Mouse (Mus musculus) B cell, adult (primary cell): ENCODE data around the gene 1700021F05Rik. TPM values are rescaled to one million over a fixed set of nuclear protein-coding genes. Genes with fewer than 3 reads are reported as not detected.

ENCODE experiments used
- total RNA-seq: library from RNA; stranded (reverse); gene quantifications from 4 replicates; pipeline ENCODE4 v1.2.4, GENCODE M21; 2023; ENCODE audit not compliant: inconsistent age

Gene 1700021F05Rik
- 7.6 to 14.3 TPM (median 12.4 TPM) in 4 replicates for total RNA-seq

DNA sequence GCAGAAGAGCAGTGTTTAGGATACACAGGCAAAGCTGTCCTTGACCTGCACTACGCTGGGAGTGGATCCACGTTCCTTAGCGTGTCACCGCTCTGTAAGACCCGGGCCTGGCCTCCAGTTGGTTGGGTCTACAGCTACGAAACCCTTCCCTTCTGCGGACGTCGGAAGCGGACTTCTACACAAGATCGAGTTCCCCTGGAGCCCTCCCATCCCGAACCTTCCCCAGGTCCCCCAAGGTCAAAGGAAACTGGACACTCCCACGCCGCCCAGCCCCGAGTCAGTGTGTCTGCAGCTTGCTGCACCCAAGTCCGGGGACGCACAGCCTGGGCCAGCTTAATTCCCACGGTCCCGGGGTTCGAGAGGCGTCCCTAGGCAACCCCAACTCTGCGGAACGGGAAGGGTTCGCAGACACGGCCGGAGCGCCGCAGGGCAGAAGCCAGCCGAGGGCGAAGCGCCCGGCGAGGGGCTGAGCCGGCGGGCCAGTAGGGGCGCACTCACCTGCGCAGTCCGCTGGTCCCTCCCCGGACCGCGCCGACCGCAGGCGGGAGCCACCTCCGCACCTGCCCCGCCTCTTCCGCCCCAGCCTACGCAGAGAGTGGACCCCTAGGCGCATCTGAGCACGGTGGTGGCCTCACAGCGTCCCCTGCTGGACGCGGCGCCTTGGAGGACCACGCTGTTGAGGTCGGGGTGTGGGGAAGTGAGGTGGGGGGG is at the start of gene 1700021F05Rik:
1700021F05Rik (minus strand) TSS at position 553 of the 711 bp plus-strand sequence.

DNA sequence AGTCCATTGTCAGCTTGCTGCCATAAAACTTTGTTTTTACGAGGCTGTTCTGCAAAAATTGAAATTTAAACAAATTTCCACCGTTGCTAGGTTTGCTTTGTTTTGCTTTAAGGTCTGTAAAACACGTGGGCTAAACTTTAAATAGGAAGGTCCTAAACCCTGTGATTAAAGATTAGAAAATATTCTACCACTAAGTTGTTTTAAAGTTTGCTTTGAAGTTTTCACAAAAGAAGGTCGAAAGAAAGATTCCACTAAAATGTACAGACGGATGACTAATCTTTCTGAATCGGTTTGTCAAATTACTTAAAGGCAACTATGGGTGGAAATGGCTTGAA is 37.2 kb upstream of the 1700021F05Rik start, which contains the start of gene Cd24a:
Cd24a (plus strand) TSS at position 288 of the 335 bp plus-strand sequence.

DNA sequence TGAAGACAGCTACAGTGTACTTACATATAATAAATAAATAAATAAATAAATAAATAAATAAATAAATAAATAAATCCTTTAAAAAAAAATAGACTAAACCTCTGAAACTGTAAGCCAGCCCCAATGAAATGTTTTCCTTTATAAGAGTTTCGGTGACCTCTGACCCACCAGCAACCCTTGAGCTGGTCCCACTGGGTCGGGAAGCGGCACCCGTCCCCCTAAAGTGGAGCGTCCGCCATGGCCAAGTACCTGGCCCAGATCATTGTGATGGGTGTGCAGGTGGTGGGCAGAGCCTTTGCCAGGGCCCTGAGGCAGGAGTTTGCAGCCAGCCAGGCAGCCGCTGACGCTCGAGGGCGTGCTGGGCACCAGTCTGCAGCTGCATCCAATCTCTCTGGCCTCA is 16.9 kb downstream of the 1700021F05Rik start, which contains the start of gene Gm9803:
Gm9803 (plus strand) TSS at position 154 of the 400 bp plus-strand sequence.

DNA sequence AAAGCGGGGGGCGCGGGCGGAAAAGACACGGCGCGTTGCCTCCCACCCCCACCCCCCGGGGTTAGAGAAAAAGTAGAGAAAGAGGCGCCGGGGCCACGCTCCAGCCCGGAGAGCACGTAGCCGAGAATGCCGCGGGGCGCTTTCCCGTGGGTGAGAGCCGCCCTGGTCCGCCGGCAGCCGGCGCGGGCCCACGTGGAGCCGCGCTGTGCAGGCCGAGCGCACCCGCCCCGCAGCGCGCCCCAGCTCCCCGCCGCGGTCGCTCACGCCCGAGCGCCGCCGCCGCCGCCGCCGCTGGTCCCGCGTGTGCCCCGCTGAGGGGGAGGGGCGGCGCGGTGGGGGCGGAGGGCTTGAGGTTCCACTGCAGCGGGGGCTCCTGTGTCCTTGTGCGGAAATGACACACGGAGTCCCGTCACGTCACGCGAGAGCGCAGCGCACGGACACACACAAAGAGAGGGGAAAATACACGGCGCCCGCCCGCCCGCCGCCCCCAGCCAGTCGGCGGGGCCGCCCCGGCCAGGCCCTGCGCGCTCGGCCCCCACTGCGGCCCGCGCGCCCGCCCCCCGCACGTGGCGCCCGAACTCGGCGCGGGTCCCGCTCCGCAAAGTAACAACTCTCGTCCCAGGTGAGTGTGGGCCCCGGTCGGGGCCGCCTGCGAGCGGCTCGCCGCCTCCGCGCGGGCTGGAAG is 61.9 kb downstream of the 1700021F05Rik start, which contains the start of gene Bend3:
Bend3 (plus strand) TSS at position 81 of the 685 bp plus-strand sequence.

Other genes starting within 250 kb of the 1700021F05Rik start
- 8.9 to 14.1 TPM (median 12.3 TPM) in 4 replicates for gene Bend3, start 62.2 kb downstream of the 1700021F05Rik start, total RNA-seq
- 2.1 TPM in 1 of 4 replicates, not detected in the others for gene Gm9803, start 16.9 kb downstream of the 1700021F05Rik start, total RNA-seq
- 675 to 711 TPM (median 693 TPM) in 4 replicates for gene Cd24a, start 37.3 kb upstream of the 1700021F05Rik start, total RNA-seq